Mouse (Mus musculus) neural tube, embryonic 14.5 days (tissue): ENCODE measurements at regions not wholly inside any gene's neighbourhood (a gene's known extent, or its start where the extent isn't known, plus 50 kb on each side); places are given as distances from the start of the nearest gene placed in this dataset.

Experiments used
- ATAC-seq: fragments of 200-750 bp; cut with Nextera tagmentation; 2 replicates; pipeline ENCODE4 v1.8.0; 2017; ENCODE audit warnings: low read depth, mild to moderate bottlenecking, moderate TSS enrichment, moderate library complexity
- H3K27ac ChIP-seq: fragments of 300-500 bp; sonication (generic); 2 replicates; pipeline ENCODE4 v1.5.1; 2014; ENCODE audit warnings: low read depth, mild to moderate bottlenecking, control low read depth, low read length, moderate library complexity, mixed read lengths
- H3K27me3 ChIP-seq: fragments of 300-500 bp; sonication (generic); 2 replicates; pipeline ENCODE4 v1.6.1; 2014; ENCODE audit warnings: low read length; ENCODE audit not compliant: control insufficient read depth, insufficient read depth
- H3K36me3 ChIP-seq: fragments of 300-500 bp; sonication (generic); 2 replicates; pipeline ENCODE4 v1.6.1; 2014; ENCODE audit warnings: low read length, mixed read lengths; ENCODE audit not compliant: control insufficient read depth, insufficient read depth
- H3K4me1 ChIP-seq: fragments of 300-500 bp; sonication (generic); 2 replicates; pipeline ENCODE4 v1.6.1; 2014; ENCODE audit warnings: low read length; ENCODE audit not compliant: control insufficient read depth, insufficient read depth
- H3K4me2 ChIP-seq: fragments of 300-500 bp; sonication (generic); 2 replicates; pipeline ENCODE4 v1.6.1; 2014; ENCODE audit warnings: mild to moderate bottlenecking, low read depth, low read length, control low read depth
- H3K4me3 ChIP-seq: fragments of 300-500 bp; sonication (generic); 2 replicates; pipeline ENCODE4 v1.5.1; 2014; ENCODE audit warnings: low read depth, low read length, control low read depth, mixed read lengths
- H3K9ac ChIP-seq: fragments of 300-500 bp; sonication (generic); replicated peaks from 2 replicates; pipeline ENCODE4 v1.6.1; 2014; ENCODE audit warnings: low read depth, mild to moderate bottlenecking, control low read depth, low read length, mixed read lengths
- H3K9me3 ChIP-seq: fragments of 300-500 bp; sonication (generic); 2 replicates; pipeline ENCODE4 v1.6.1; 2016; ENCODE audit warnings: low read length; ENCODE audit not compliant: control insufficient read depth
- WGBS: fragments of 180-500 bp; shearing (Covaris S2); extraction: QIAGEN DNeasy Blood & Tissue Kit; methylation state at CpG from one replicate; pipeline ENCODE4 v1.1.7; 2014; 5-methylcytosine and 5-hydroxymethylcytosine counted together

GRCm38 (mm10) chr4:31601536-31601935, 362.4 kb upstream of the Map3k7 start:
- 23% methylated on average over 8 of the region's 8 CpGs for WGBS
- Histone ChIP-seq H3K27ac (no peak overlapping the region), H3K36me3 (no peaks in the 10 kb centered on the region), H3K4me3 (no peak overlapping the region), H3K9me3 (no peaks in the 10 kb centered on the region), H3K9ac (no peak overlapping the region), H3K27me3 (no peaks in the 10 kb centered on the region), H3K4me1 (no peaks in the 10 kb centered on the region; the same call in 1 of the 2 replicates), H3K4me2 (no peak overlapping the region)
- ATAC-seq: no peak

- peak; percentile 85 for ATAC-seq
- Histone ChIP-seq H3K9ac (no peak overlapping the region), H3K9me3 (no peaks in the 10 kb centered on the region), H3K27me3 (no peaks in the 10 kb centered on the region), H3K4me2 (no peak overlapping the region), H3K4me3 (no peak overlapping the region), H3K4me1 (no peaks in the 10 kb centered on the region; the same call in 1 of the 2 replicates), H3K36me3 (no peaks in the 10 kb centered on the region), H3K27ac (no peak overlapping the region)
- WGBS: 48% methylated on average over 2 of the region's 2 CpGs
These were observed 360.1 kb upstream of the Map3k7 start for GRCm38 (mm10) chr4:31603776-31604175.

GRCm38 (mm10) chr4:31608811-31609210, 355.1 kb upstream of the Map3k7 start:
- H3K9me3 ChIP-seq: no peaks in the 10 kb centered on the region
- no peaks in the 10 kb centered on the region for H3K36me3 ChIP-seq
- no peak for ATAC-seq
- peaks cover 12% of the 10 kb centered on the region for H3K4me1 ChIP-seq
- no peak overlapping the region for H3K27ac ChIP-seq
- no peak overlapping the region for H3K4me3 ChIP-seq
- WGBS: 89% methylated on average over 8 of the region's 8 CpGs
- H3K9ac ChIP-seq: no peak overlapping the region
- H3K27me3 ChIP-seq: no peaks in the 10 kb centered on the region
- H3K4me2 ChIP-seq: no peak overlapping the region

GRCm38 (mm10) chr4:31609559-31609958, 354.3 kb upstream of the Map3k7 start:
- Histone ChIP-seq H3K4me3 (no peak overlapping the region), H3K4me2 (no peak overlapping the region), H3K4me1 (peaks cover 12% of the 10 kb centered on the region), H3K27me3 (no peaks in the 10 kb centered on the region), H3K9ac (no peak overlapping the region), H3K9me3 (no peaks in the 10 kb centered on the region), H3K36me3 (no peaks in the 10 kb centered on the region), H3K27ac (no peak overlapping the region)
- no peak for ATAC-seq
- WGBS: 93% methylated on average over 6 of the region's 6 CpGs

GRCm38 (mm10) chr4:31612147-31612824, 351.6 kb upstream of the Map3k7 start:
- Histone ChIP-seq H3K27me3 (no peaks in the 10 kb centered on the region), H3K4me3 (no peak overlapping the region), H3K4me1 (peaks cover 12% of the 10 kb centered on the region), H3K36me3 (no peaks in the 10 kb centered on the region), H3K9ac (no peak overlapping the region), H3K4me2 (no peak overlapping the region), H3K9me3 (no peaks in the 10 kb centered on the region), H3K27ac (peak overlapping the region; percentile 30; the same call in 1 of the 2 replicates)
- ATAC-seq: peak; percentile 74; the same call in 1 of the 2 replicates
- 22% methylated on average over 8 of the region's 8 CpGs for WGBS

- Histone ChIP-seq H3K9me3 (no peaks in the 10 kb centered on the region), H3K27ac (no peak overlapping the region; the same call in 1 of the 2 replicates), H3K9ac (no peak overlapping the region), H3K27me3 (no peaks in the 10 kb centered on the region), H3K4me2 (no peak overlapping the region), H3K4me1 (peaks cover 12% of the 10 kb centered on the region), H3K4me3 (no peak overlapping the region), H3K36me3 (no peaks in the 10 kb centered on the region)
- 61% methylated on average over 9 of the region's 9 CpGs for WGBS
- no peak for ATAC-seq
These were observed 350.9 kb upstream of the Map3k7 start for GRCm38 (mm10) chr4:31612825-31613514.

GRCm38 (mm10) chr4:31617572-31617971, 346.3 kb upstream of the Map3k7 start:
- H3K36me3 ChIP-seq: no peaks in the 10 kb centered on the region
- 62% methylated on average over 7 of the region's 7 CpGs for WGBS
- no peaks in the 10 kb centered on the region for H3K9me3 ChIP-seq
- H3K27ac ChIP-seq: no peak overlapping the region
- no peak overlapping the region for H3K9ac ChIP-seq
- H3K27me3 ChIP-seq: no peaks in the 10 kb centered on the region
- no peak overlapping the region for H3K4me2 ChIP-seq
- peaks cover 8% of the 10 kb centered on the region for H3K4me1 ChIP-seq
- no peak for ATAC-seq
- H3K4me3 ChIP-seq: no peak overlapping the region

- ATAC-seq: no peak
- H3K27ac ChIP-seq: no peak overlapping the region
- H3K27me3 ChIP-seq: no peaks in the 10 kb centered on the region
- H3K9me3 ChIP-seq: no peaks in the 10 kb centered on the region
- no peak overlapping the region for H3K4me2 ChIP-seq
- no peak overlapping the region for H3K4me3 ChIP-seq
- H3K36me3 ChIP-seq: no peaks in the 10 kb centered on the region
- no peak overlapping the region for H3K9ac ChIP-seq
- 62% methylated on average over 4 of the region's 4 CpGs for WGBS
- peaks cover 4% of the 10 kb centered on the region; the same call in 1 of the 2 replicates for H3K4me1 ChIP-seq
These were observed 345.9 kb upstream of the Map3k7 start for GRCm38 (mm10) chr4:31618026-31618425.

- H3K9ac ChIP-seq: no peak overlapping the region
- WGBS: 95% methylated on average over 2 of the region's 2 CpGs
- no peaks in the 10 kb centered on the region for H3K36me3 ChIP-seq
- H3K9me3 ChIP-seq: no peaks in the 10 kb centered on the region
- no peak overlapping the region for H3K4me2 ChIP-seq
- H3K27me3 ChIP-seq: no peaks in the 10 kb centered on the region
- no peak for ATAC-seq
- H3K27ac ChIP-seq: no peak overlapping the region
- no peaks in the 10 kb centered on the region for H3K4me1 ChIP-seq
- H3K4me3 ChIP-seq: no peak overlapping the region
These were observed 342.7 kb upstream of the Map3k7 start for GRCm38 (mm10) chr4:31621205-31621604.
